Mouse (Mus musculus) cerebellum, adult 2 months (tissue): ENCODE results near the gene Slc39a8.

ENCODE experiments used
- CTCF ChIP-seq: fragments of 200-500 bp; IDR thresholded peaks from 2 replicates; pipeline ENCODE4 v1.5.1; 2011; ENCODE audit warnings: low read depth, mild to moderate bottlenecking, control low read depth, low read length, moderate library complexity, borderline replicate concordance; ENCODE audit not compliant: insufficient read depth
- POLR2A ChIP-seq: fragments of 200-500 bp; IDR thresholded peaks from 2 replicates; pipeline ENCODE4 v1.6.1; 2011; ENCODE audit warnings: low read length, control low read depth, borderline replicate concordance; ENCODE audit not compliant: insufficient read depth

GRCm38 (mm10) chr3:135839535-135839934, 14.5 kb downstream of the Slc39a8 start:
- TF ChIP-seq POLR2A = no peak
- no peak for TF ChIP-seq CTCF
